Mouse (Mus musculus): Measurements from ENCODE around the gene Grk4.

DNA sequence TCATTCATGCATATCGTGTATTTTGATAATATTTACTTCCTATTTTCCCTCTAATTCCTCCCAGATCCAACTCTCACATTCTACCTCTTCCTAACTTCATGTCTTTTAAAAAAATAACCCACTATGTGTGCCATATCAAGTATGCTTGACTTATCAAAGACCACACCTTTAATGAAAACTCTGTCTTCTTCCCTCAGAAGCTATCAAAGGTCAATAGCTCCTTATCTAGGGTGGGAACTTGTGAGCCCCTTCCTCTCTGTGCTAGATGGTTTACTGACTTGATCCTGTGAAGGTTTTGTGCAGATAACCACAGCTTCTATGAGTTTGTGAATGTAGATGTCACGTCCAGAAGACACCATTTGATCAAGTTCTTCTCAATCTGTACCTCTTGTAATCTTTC, 32.6 kb downstream of the Grk4 start:
- TF ChIP-seq CTCF (IDR thresholded peaks at IDR 0.05; ENCODE audit: control insufficient read depth, insufficient read depth, low read length) (no peak), POLR2A (IDR thresholded peaks at IDR 0.05; ENCODE audit: borderline replicate concordance, control insufficient read depth, low read depth, low read length) (no peak)
